Comparison of ENCODE assay signal across 8 mouse cellular contexts in genomic region chr15:83084022-83084640, GRCm38 (mm10). TPM values are rescaled to one million over a fixed set of nuclear protein-coding genes. Genes with fewer than 3 reads are reported as not detected.
DNase-seq lines count a peak whose midpoint lies in the region; ATAC-seq lines count a peak whose summit lies in the region.

No protein-coding gene starts in this region.

- DNase-seq in neural tube, embryonic 10.5 days (ENCODE audit: extremely low spot score, low spot score), result no peak
- DNase-seq in frontal cortex, postnatal 36 days (ENCODE audit: low spot score in 2 of 2), result peak; percentile 20 to 28
- DNase-seq in kidney, postnatal 10 days, result peak; percentile 73
- DNase-seq in lung, postnatal 14 days, result no peak
- no peak for DNase-seq in urinary bladder, adult 18-20 months (ENCODE audit: low spot score in 2 of 2)

- 55% methylated on average over 13 of the region's 13 CpGs for WGBS in neural tube, embryonic 12.5 days
- 32% methylated on average over 13 of the region's 13 CpGs for WGBS in neural tube, embryonic 14.5 days
- 59% methylated on average over 13 of the region's 13 CpGs for WGBS in intestine, embryonic 15.5 days

- H3K4me2 ChIP-seq in neural tube, embryonic 12.5 days (replicated peaks), result 0 out of 2 replicates have a peak overlapping the region, but pooled peaks have one; percentile 12
- H3K4me2 ChIP-seq in neural tube, embryonic 14.5 days (ENCODE audit: low read depth, low read length), result peak overlapping the region; percentile 0; the same call in 1 of the 2 replicates
- no peak overlapping the region for H3K4me2 ChIP-seq in intestine, embryonic 15.5 days (replicated peaks)

- H3K9ac ChIP-seq in neural tube, embryonic 12.5 days, result no peak overlapping the region
- no peak overlapping the region for H3K9ac ChIP-seq in neural tube, embryonic 14.5 days (replicated peaks; ENCODE audit: low read depth, low read length)
- H3K9ac ChIP-seq in intestine, embryonic 15.5 days, result no peak overlapping the region

- peak; percentile 48; the same call in 1 of the 2 replicates for ATAC-seq in neural tube, embryonic 12.5 days (ENCODE audit: low FRiP score, low read depth)
- ATAC-seq in neural tube, embryonic 14.5 days (ENCODE audit: low read depth), result peak; percentile 69; the same call in 1 of the 2 replicates
- no peak for ATAC-seq in intestine, embryonic 15.5 days

- peaks cover 14% of the 10 kb centered on the region for H3K27me3 ChIP-seq in neural tube, embryonic 12.5 days (replicated peaks)
- no peaks in the 10 kb centered on the region; the same call in 1 of the 2 replicates for H3K27me3 ChIP-seq in neural tube, embryonic 14.5 days (ENCODE audit: control insufficient read depth, insufficient read depth, low read length)
- no peaks in the 10 kb centered on the region; the same call in 1 of the 2 replicates for H3K27me3 ChIP-seq in intestine, embryonic 15.5 days (replicated peaks)

- peaks cover 16% of the 10 kb centered on the region for H3K4me1 ChIP-seq in neural tube, embryonic 12.5 days
- peaks cover 5% of the 10 kb centered on the region for H3K4me1 ChIP-seq in neural tube, embryonic 14.5 days (ENCODE audit: control insufficient read depth, insufficient read depth, low read length)
- H3K4me1 ChIP-seq in intestine, embryonic 15.5 days (replicated peaks), result no peaks in the 10 kb centered on the region; the same call in 1 of the 2 replicates

- H3K9me3 ChIP-seq in neural tube, embryonic 12.5 days, result no peaks in the 10 kb centered on the region
- H3K9me3 ChIP-seq in neural tube, embryonic 14.5 days (ENCODE audit: control insufficient read depth, low read length), result no peaks in the 10 kb centered on the region
- no peaks in the 10 kb centered on the region for H3K9me3 ChIP-seq in intestine, embryonic 15.5 days

- no peak overlapping the region for H3K4me3 ChIP-seq in neural tube, embryonic 12.5 days
- H3K4me3 ChIP-seq in neural tube, embryonic 14.5 days (ENCODE audit: low read depth, low read length), result no peak overlapping the region
- no peak overlapping the region for H3K4me3 ChIP-seq in intestine, embryonic 15.5 days (replicated peaks)

- no peak overlapping the region for H3K27ac ChIP-seq in neural tube, embryonic 12.5 days
- peak overlapping the region; percentile 1; the same call in 1 of the 2 replicates for H3K27ac ChIP-seq in neural tube, embryonic 14.5 days (ENCODE audit: low read depth, low read length)
- no peak overlapping the region for H3K27ac ChIP-seq in intestine, embryonic 15.5 days

- no peaks in the 10 kb centered on the region for H3K36me3 ChIP-seq in neural tube, embryonic 12.5 days
- H3K36me3 ChIP-seq in neural tube, embryonic 14.5 days (ENCODE audit: control insufficient read depth, insufficient read depth, low read length), result no peaks in the 10 kb centered on the region
- H3K36me3 ChIP-seq in intestine, embryonic 15.5 days, result no peaks in the 10 kb centered on the region

RNA-seq across cellular contexts. Expression of gene Serhl, which starts 5.2 kb away (rescaled TPM):
- polyA plus RNA-seq in neural tube, embryonic 12.5 days (2016; fragmentation: Nextera tagmentation; extraction: Ambion mirVana), result 40.0 and 42.1 TPM in 2 replicates
- 22.3 and 37.8 TPM in 2 replicates for polyA plus RNA-seq in neural tube, embryonic 14.5 days (2014; fragmentation: Nextera tagmentation; extraction: Ambion mirVana)
- polyA plus RNA-seq in intestine, embryonic 15.5 days (2015; fragmentation: Nextera tagmentation; extraction: Ambion mirVana), result 56.3 and 61.7 TPM in 2 replicates

RNA-seq across cellular contexts. Expression of gene Rrp7a, which starts 38.5 kb away (rescaled TPM):
- 57.5 and 61.1 TPM in 2 replicates for polyA plus RNA-seq in neural tube, embryonic 12.5 days (2016; fragmentation: Nextera tagmentation; extraction: Ambion mirVana)
- polyA plus RNA-seq in neural tube, embryonic 14.5 days (2014; fragmentation: Nextera tagmentation; extraction: Ambion mirVana), result 52.1 and 70.5 TPM in 2 replicates
- 64.0 and 66.7 TPM in 2 replicates for polyA plus RNA-seq in intestine, embryonic 15.5 days (2015; fragmentation: Nextera tagmentation; extraction: Ambion mirVana)

RNA-seq across cellular contexts. Expression of gene Nfam1, which starts 51.0 kb away (rescaled TPM):
- 2.4 and 2.9 TPM in 2 replicates for polyA plus RNA-seq in neural tube, embryonic 12.5 days (2016; fragmentation: Nextera tagmentation; extraction: Ambion mirVana)
- 0.31 and 1.8 TPM in 2 replicates for polyA plus RNA-seq in neural tube, embryonic 14.5 days (2014; fragmentation: Nextera tagmentation; extraction: Ambion mirVana)
- 3.7 and 3.8 TPM in 2 replicates for polyA plus RNA-seq in intestine, embryonic 15.5 days (2015; fragmentation: Nextera tagmentation; extraction: Ambion mirVana)

Comparison
In these comparisons a context has a peak if more than half of its experiments do, and no peak if none do; other contexts are left out.
1. DNase-seq: peak in frontal cortex, postnatal 36 days (2 of 2) and kidney, postnatal 10 days (single experiment); none in neural tube, embryonic 10.5 days (single experiment), lung, postnatal 14 days (single experiment) and urinary bladder, adult 18-20 months (0 of 2).